Mouse (Mus musculus) adrenal gland, postnatal 25 days (tissue): ENCODE measurements at regions not wholly inside any gene's neighbourhood (a gene's known extent, or its start where the extent isn't known, plus 50 kb on each side); places are given as distances from the start of the nearest gene placed in this dataset.
A peak's percentile ranks its signal among the peaks of the same experiment; 100 is the strongest.
"Not testable (repeated sequence)": the region's sequence is repeated elsewhere in the genome, so short reads cannot be mapped to it uniquely, and the experiment has no call there.

Experiments
- DNase-seq: peaks from one replicate; pipeline ENCODE4 v3.0.0; 2021; ENCODE audit warnings: mixed read lengths

DNA sequence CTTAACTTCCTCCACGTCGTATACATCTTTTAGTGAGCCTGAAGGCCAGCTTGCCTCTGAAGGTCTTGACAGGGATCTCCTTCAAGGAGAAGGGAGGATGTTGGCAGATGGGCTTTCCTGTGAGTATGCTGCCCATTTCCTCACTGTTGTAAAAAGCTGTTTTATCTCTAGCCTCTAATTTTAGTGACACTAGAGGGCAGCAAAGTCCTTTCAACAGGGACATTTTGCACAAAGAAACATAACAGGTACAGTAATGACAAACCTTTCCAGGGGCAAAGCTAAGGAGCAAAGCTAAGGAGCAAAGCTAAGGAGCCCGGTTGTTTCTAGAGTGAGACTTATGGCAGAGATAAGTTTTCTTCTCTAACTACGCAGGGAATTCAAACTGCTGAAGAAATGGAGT, 59.0 kb upstream of the Kbtbd8 start:
- DNase-seq: no peak

GRCm38 (mm10) chr6:95056222-95056621, 60.8 kb upstream of the Kbtbd8 start:
- no peak for DNase-seq

DNA sequence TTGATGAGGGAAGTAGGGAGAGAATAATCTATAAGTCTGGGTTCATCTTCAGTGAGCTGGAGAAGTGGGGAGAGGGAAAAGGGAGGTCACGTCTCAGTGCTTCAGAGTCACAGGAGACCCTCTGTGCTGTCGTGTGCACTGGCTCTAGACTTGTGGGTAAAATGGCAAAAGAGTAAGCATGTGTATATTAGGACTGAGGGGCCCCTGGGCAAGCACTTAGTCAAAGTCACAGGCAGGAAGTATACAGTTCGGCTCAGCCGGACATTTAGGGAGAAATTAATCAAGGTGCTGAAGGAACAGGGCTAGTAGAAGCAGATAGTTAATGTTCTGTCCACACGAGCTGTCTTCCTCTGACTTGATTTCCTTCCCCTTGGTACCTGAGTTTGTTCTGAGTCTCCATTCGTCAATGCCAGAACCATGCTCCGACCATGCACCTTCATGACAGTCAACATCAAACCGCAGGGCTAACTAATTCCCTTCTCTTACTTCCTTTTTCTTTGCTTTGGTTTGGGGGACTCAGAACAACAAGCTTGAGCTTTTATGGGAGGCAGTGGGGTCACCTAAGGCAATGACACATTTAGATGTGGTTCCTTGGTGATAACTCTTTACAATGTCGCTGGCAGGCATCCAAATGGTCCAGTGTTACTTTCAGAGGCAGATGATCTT, 63.2 kb upstream of the Kbtbd8 start:
- DNase-seq: no peak

DNA sequence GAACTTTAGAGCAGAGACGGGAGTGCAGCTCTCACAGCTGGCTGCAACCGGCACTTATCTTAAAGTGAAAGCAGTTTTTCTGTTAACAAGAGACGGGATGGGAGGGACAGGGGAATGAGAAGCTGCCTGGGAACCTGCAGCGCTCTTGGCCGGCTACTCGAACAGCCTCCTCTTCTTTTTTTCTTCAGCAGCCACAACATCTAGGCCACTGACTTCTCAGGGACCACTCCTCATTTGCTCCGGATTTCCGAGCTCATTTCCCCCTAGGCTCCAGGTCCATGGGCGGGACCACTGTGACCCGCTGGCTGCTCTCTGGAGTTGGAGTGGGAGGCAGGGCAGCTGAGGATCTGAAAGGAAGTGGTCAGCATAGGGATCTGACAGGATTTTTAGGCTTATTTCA, 75.7 kb upstream of the Kbtbd8 start:
- DNase-seq: not testable (repeated sequence)

DNA sequence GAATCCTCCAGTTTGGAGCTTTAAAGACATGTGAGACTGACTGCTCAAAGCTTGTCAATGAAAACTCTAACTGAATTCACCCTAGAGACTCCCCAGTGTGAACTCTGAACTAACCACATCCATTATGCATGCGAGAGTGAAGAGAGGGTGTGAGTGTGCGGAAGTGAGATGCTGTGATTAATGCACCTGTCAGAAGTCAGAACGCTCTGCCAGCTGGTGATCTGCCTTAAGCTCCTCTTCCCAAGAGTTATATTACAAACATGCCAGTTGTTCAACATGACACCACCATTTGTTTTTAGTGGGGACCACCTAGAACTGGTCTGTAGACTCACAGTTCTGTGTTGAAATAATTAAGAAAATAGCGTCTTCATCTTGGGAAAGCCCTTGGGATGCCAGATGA, 92.8 kb upstream of the Kbtbd8 start:
- DNase-seq: no peak

DNA sequence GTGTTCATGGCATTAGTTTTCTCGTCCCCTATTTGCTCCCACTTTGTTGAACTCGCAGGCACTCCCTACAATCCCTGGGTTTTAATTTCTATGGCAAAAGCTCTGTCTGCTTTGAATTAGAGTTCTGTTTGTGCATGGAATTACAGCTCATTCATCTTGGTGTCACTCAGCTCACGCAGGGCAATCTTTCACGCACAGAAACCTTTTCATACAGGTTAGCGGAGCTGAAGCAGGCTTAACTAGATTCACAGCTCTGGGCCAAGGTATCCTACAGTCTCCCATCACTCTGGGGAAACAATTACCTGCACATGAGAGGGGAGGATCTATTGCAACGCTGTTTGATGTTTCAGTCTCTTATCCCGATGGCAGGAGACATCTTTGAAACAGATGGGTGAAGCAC, 95.3 kb upstream of the Kbtbd8 start:
- no peak for DNase-seq

GRCm38 (mm10) chr6:95017911-95018310, 99.1 kb upstream of the Kbtbd8 start:
- no peak for DNase-seq

- no peak for DNase-seq
Measured at GRCm38 (mm10) chr6:95017484-95017883, 99.6 kb upstream of the Kbtbd8 start.

GRCm38 (mm10) chr6:95013096-95013495, 103.9 kb upstream of the Kbtbd8 start:
- DNase-seq: no peak

DNA sequence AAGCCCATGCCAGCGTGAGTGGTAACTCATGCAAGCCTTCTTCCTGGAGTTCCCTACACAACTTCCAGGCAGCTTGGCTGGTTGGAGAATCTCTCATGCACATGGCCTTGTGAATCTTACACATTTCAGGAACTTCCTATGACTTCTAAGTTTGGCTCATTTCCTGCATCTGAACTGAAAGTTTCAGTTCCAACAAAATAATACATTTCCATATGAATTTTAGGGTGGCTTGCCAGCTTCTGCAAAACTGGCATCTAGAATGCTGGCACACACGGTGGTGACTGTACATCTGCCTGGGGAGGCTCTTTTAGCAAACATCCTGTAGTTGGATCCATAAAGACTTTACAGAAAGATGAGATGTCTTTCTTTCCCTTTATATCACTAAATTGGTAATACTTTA, 110.6 kb upstream of the Kbtbd8 start:
- no peak for DNase-seq

DNA sequence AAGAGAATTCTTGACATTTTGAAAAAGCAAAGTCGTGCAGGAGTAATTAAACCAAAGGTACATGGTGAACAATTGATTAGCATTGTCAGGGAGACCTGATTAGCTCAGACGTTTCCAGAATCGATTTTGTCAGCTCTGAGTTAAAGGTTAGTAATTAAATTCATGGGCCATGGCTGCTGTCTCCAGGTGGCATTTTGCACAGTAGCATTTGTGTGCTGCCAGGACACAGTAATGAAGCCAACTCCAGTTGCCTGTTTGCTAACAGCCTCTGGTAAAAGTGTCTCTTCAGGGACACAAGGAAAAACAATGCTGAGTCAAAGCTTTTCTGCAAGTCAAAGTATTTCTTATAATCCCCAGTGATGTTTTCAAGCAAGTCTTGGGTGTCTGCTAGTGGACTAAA, 113.3 kb upstream of the Kbtbd8 start:
- no peak for DNase-seq

DNA sequence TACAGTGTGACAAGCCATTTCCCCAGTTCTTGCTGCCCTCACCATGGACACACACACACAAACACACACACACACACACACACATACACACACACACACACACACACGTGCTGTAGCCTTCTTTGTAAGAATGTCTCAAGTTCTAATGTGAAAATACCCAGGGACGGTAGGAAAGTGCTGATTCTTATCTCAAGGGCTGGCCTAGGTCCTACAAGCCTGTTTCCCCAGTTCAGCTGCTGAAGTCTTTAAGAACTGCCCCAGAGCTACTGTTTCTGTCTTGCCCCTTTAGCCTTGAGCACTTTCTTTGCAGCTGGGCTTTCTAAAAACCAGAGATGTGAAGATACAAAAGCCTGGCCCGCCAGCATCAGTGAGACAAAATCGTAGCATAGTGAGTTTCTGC, 117.5 kb upstream of the Kbtbd8 start:
- no peak for DNase-seq

DNA sequence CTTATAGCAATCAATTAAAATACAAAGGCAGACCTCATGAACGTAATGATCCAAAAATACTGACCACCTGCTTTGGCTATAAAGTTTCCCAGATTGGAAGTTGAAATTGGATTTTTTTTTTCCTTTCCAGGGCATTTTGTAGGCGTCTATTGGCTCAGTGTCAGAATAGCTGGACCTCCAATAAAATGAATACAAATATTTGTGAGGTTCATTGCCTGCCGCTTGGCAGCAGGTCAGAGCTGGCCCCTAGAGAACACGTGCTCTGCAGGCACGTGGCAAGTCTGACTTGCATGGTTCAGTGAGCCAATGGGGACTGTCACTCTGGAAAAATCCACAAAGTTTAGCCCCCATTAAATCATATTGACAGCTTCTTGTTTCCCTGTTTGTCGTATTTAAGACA, 118.0 kb upstream of the Kbtbd8 start:
- peak; percentile 52 for DNase-seq

- no peak for DNase-seq
Measured at GRCm38 (mm10) chr6:94998371-94998770, 118.7 kb upstream of the Kbtbd8 start.

- DNase-seq: no peak
Measured at GRCm38 (mm10) chr6:94994376-94994775, 122.7 kb upstream of the Kbtbd8 start.

- no peak for DNase-seq
Measured at GRCm38 (mm10) chr6:94987427-94987826, 129.6 kb upstream of the Kbtbd8 start.

DNA sequence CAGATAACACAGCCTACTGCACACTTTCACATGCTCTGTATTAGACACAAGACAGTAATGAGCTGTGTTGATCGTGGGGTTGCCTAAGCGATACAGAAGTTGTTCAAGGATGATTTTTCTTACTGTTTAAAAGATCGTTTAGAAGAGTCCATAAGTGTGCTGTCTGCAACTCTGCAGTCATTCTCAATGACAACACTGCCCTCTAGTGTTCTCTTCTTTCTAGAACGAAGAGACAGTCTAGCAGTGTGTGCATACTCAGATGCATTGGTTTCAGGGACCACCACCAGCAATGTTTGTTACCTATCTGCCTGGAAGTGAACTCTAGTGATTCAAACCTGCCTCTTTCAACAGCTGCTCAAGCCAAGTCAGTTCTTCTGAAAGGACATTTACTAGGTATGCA, 130.7 kb upstream of the Kbtbd8 start:
- no peak for DNase-seq

GRCm38 (mm10) chr6:94984411-94984895, 132.6 kb upstream of the Kbtbd8 start:
- no peak for DNase-seq

- no peak for DNase-seq
Measured at GRCm38 (mm10) chr6:94968683-94969082, 148.4 kb upstream of the Kbtbd8 start.

DNA sequence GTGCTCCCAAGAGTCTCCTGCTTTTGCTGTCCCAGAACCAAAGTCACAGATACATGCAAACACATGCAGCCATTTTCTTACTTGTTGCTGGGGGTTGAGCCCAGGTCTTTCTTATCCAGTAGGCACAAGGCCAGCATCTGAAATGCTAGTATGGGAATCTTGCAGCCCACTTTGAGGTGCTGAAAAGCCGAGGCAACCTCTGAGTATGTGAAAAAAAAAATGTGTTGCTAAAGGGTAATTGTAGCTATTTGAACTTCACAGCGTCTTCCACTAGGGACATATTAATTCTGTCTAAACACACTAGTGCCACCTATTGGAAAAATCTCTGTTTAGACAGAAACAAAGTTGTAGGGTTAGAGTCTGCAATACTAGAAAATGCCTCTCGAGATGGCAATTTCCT, 150.1 kb upstream of the Kbtbd8 start:
- no peak for DNase-seq

DNA sequence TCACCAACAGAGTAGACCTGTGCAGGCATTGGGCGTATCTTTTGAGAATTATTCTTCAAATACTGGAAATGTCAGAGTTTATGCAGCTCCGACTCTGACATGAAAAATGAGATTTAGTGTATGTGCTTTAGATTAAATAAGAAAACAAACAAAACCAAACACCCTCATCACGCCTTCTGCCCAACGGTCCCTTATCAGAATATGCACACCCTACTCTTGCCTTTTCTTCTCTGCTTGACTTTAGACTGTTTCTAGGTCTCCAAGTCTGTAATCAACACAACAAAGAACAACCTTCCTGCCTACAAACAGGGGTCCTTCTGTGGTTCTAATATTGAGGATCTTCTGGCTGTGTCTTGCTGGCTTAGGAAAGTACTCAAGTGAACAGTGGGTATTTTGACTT, 153.8 kb upstream of the Kbtbd8 start:
- no peak for DNase-seq

DNA sequence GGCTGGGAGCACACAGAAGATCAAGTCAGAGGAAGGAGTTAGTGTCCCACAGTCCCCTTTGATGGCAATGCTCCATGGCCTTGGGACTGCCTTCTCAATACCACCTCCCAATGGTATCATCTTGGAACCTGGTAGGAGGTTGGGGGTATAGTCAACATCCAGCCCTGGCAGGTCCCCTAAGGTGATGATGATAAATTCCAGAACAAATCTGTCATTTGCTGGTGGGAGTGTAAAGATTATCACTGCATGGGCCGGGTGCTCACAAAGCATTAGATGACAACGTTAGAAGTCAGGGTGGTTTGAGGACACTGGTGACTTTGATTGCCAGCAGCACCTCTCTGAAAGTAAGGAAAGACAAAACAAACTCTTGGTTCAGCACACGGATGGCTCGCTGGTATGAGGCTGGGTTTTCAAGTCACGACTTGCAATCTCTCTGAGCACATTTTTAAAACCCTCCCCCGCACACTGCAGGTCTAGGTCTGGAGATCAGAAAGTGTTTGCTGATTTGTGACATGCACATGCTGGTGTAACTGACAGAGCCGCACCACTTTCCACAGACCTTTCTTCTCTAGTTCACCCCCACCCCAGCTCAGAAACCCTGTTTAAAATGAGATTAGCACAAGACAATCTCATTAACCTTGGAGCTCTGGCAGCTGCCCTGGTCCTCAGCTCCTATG, 154.5 kb upstream of the Kbtbd8 start:
- no peak for DNase-seq

DNA sequence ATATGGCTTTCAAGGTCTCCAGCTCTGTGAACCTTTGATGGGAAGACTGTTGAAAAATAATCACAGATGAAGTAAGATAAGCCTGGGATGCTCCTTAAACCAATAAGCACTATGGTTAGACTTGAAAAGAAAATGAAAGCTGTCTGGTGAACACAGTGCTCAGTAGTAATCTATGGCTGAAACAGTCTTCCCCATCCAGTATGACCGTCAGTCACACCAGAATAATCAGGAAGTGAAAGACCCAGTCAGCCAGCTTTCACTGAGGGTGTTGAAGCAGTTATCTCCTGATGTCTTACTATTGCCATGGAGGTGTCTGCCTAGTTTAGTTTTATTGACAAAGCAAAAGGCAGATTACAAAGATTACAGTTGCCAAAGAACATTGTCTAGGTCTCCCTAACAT, 155.2 kb upstream of the Kbtbd8 start:
- DNase-seq: no peak

DNA sequence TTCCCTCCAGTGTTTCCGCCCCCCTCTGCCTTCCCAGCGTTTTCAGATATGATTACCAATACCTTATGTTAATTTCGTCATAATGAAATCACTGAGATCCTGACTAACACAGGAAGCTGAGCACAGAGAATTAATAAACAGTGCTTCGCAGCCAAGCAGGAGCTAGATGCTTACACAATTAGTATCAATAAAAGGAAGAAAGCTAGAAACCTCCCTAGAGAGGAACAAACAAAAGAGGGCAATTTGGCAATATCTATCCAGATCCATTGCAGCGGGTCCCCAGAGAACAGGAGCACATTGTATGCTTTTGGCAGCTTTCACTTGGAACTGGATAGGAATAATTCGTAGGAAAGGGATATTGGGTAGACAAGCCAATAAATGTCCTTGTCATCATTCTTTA, 159.1 kb upstream of the Kbtbd8 start:
- no peak for DNase-seq
